Mouse (Mus musculus): ENCODE results near the gene Dennd6a. TPM values are rescaled to one million over a fixed set of nuclear protein-coding genes. Genes with fewer than 3 reads are reported as not detected.
A peak's percentile ranks its signal among the peaks of the same experiment; 100 is the strongest.

Dennd6a gene
- polyA plus RNA-seq, 1 experiment, result 3.7 TPM

GRCm38 (mm10) chr14:26571951-26572675, 1.5 kb upstream of the Dennd6a start:
- Histone ChIP-seq H3K27me3 (ENCODE audit: control insufficient read depth, insufficient read depth, low read length) (no peaks in the 10 kb centered on the region), H3K4me1 (ENCODE audit: control insufficient read depth, insufficient read depth, low read length) (no peaks in the 10 kb centered on the region), H3K4me3 (ENCODE audit: control insufficient read depth, low read depth, low read length) (no peak overlapping the region), H3K27ac (ENCODE audit: control insufficient read depth, insufficient read depth, low read depth, low read length) (no peak overlapping the region), H3K36me3 (ENCODE audit: control insufficient read depth, insufficient read depth, low read length) (no peaks in the 10 kb centered on the region)
- TF ChIP-seq POLR2A (IDR thresholded peaks at IDR 0.05; ENCODE audit: control insufficient read depth, low read depth, low read length) (no peak), CTCF (IDR thresholded peaks at IDR 0.05; ENCODE audit: control insufficient read depth, insufficient read depth, insufficient replicate concordance, low read depth, low read length) (no peak)

GRCm38 (mm10) chr14:26576255-26576780, 2.7 kb downstream of the Dennd6a start:
- Histone ChIP-seq H3K27ac (ENCODE audit: control insufficient read depth, insufficient read depth, low read depth, low read length) (no peak overlapping the region), H3K4me1 (ENCODE audit: control insufficient read depth, insufficient read depth, low read length) (peaks cover 2% of the 10 kb centered on the region; the same call in 1 of the 2 replicates), H3K4me3 (ENCODE audit: control insufficient read depth, low read depth, low read length) (no peak overlapping the region), H3K36me3 (ENCODE audit: control insufficient read depth, insufficient read depth, low read length) (no peaks in the 10 kb centered on the region), H3K27me3 (ENCODE audit: control insufficient read depth, insufficient read depth, low read length) (no peaks in the 10 kb centered on the region)
- TF ChIP-seq CTCF (IDR thresholded peaks at IDR 0.05; ENCODE audit: control insufficient read depth, insufficient read depth, insufficient replicate concordance, low read depth, low read length), result no peak
- no peak for TF ChIP-seq POLR2A (IDR thresholded peaks at IDR 0.05; ENCODE audit: control insufficient read depth, low read depth, low read length)

GRCm38 (mm10) chr14:26578791-26579191, 5.1 kb downstream of the Dennd6a start:
- no peak overlapping the region for H3K27ac ChIP-seq (ENCODE audit: control insufficient read depth, insufficient read depth, low read depth, low read length)
- TF ChIP-seq CTCF (IDR thresholded peaks at IDR 0.05; ENCODE audit: control insufficient read depth, insufficient read depth, insufficient replicate concordance, low read depth, low read length) (no peak), POLR2A (IDR thresholded peaks at IDR 0.05; ENCODE audit: control insufficient read depth, low read depth, low read length) (no peak)
- H3K4me1 ChIP-seq (ENCODE audit: control insufficient read depth, insufficient read depth, low read length), result peaks cover 2% of the 10 kb centered on the region
- H3K27me3 ChIP-seq (ENCODE audit: control insufficient read depth, insufficient read depth, low read length), result no peaks in the 10 kb centered on the region
- H3K4me3 ChIP-seq (ENCODE audit: control insufficient read depth, low read depth, low read length), result no peak overlapping the region
- H3K36me3 ChIP-seq (ENCODE audit: control insufficient read depth, insufficient read depth, low read length), result no peaks in the 10 kb centered on the region

GRCm38 (mm10) chr14:26579346-26580343, 6.0 kb downstream of the Dennd6a start:
- no peaks in the 10 kb centered on the region for H3K36me3 ChIP-seq (ENCODE audit: control insufficient read depth, insufficient read depth, low read length)
- peak overlapping the region; percentile 95 for H3K4me3 ChIP-seq (ENCODE audit: control insufficient read depth, low read depth, low read length)
- H3K27me3 ChIP-seq (ENCODE audit: control insufficient read depth, insufficient read depth, low read length), result no peaks in the 10 kb centered on the region
- peak overlapping the region; percentile 95 for H3K27ac ChIP-seq (ENCODE audit: control insufficient read depth, insufficient read depth, low read depth, low read length)
- TF ChIP-seq CTCF (IDR thresholded peaks at IDR 0.05; ENCODE audit: control insufficient read depth, insufficient read depth, insufficient replicate concordance, low read depth, low read length), result no peak
- peak; percentile 96 for TF ChIP-seq POLR2A (IDR thresholded peaks at IDR 0.05; ENCODE audit: control insufficient read depth, low read depth, low read length)
- peaks cover 4% of the 10 kb centered on the region for H3K4me1 ChIP-seq (ENCODE audit: control insufficient read depth, insufficient read depth, low read length)

GRCm38 (mm10) chr14:26583645-26584044, 10.0 kb downstream of the Dennd6a start:
- no peaks in the 10 kb centered on the region for H3K27me3 ChIP-seq (ENCODE audit: control insufficient read depth, insufficient read depth, low read length)
- peaks cover 4% of the 10 kb centered on the region for H3K4me1 ChIP-seq (ENCODE audit: control insufficient read depth, insufficient read depth, low read length)
- H3K27ac ChIP-seq (ENCODE audit: control insufficient read depth, insufficient read depth, low read depth, low read length), result no peak overlapping the region
- no peaks in the 10 kb centered on the region for H3K36me3 ChIP-seq (ENCODE audit: control insufficient read depth, insufficient read depth, low read length)
- H3K4me3 ChIP-seq (ENCODE audit: control insufficient read depth, low read depth, low read length), result no peak overlapping the region
- TF ChIP-seq POLR2A (IDR thresholded peaks at IDR 0.05; ENCODE audit: control insufficient read depth, low read depth, low read length), result no peak
- no peak for TF ChIP-seq CTCF (IDR thresholded peaks at IDR 0.05; ENCODE audit: control insufficient read depth, insufficient read depth, insufficient replicate concordance, low read depth, low read length)

GRCm38 (mm10) chr14:26587116-26587515, 13.5 kb downstream of the Dennd6a start:
- Histone ChIP-seq H3K36me3 (ENCODE audit: control insufficient read depth, insufficient read depth, low read length) (no peaks in the 10 kb centered on the region), H3K27me3 (ENCODE audit: control insufficient read depth, insufficient read depth, low read length) (no peaks in the 10 kb centered on the region), H3K4me3 (ENCODE audit: control insufficient read depth, low read depth, low read length) (no peak overlapping the region), H3K4me1 (ENCODE audit: control insufficient read depth, insufficient read depth, low read length) (peaks cover 2% of the 10 kb centered on the region), H3K27ac (ENCODE audit: control insufficient read depth, insufficient read depth, low read depth, low read length) (no peak overlapping the region)
- TF ChIP-seq CTCF (IDR thresholded peaks at IDR 0.05; ENCODE audit: control insufficient read depth, insufficient read depth, insufficient replicate concordance, low read depth, low read length) (no peak), POLR2A (IDR thresholded peaks at IDR 0.05; ENCODE audit: control insufficient read depth, low read depth, low read length) (no peak)

- Histone ChIP-seq H3K36me3 (ENCODE audit: control insufficient read depth, insufficient read depth, low read length) (no peaks in the 10 kb centered on the region; the same call in 1 of the 2 replicates), H3K27ac (ENCODE audit: control insufficient read depth, insufficient read depth, low read depth, low read length) (no peak overlapping the region)
- TF ChIP-seq CTCF (IDR thresholded peaks at IDR 0.05; ENCODE audit: control insufficient read depth, insufficient read depth, insufficient replicate concordance, low read depth, low read length), result no peak
- no peak for TF ChIP-seq POLR2A (IDR thresholded peaks at IDR 0.05; ENCODE audit: control insufficient read depth, low read depth, low read length)
Observed at GRCm38 (mm10) chr14:26591353-26591752, 17.7 kb downstream of the Dennd6a start.

More at GRCm38 (mm10) chr14:26591353-26591752, 17.7 kb downstream of the Dennd6a start:
- Histone ChIP-seq H3K27me3 (ENCODE audit: control insufficient read depth, insufficient read depth, low read length) (no peaks in the 10 kb centered on the region), H3K4me1 (ENCODE audit: control insufficient read depth, insufficient read depth, low read length) (no peaks in the 10 kb centered on the region; the same call in 1 of the 2 replicates), H3K4me3 (ENCODE audit: control insufficient read depth, low read depth, low read length) (no peak overlapping the region)
